Mouse (Mus musculus) cerebellum, adult 2 months (tissue): ENCODE data around the gene Rasal2.

Experiments
- CTCF ChIP-seq: fragments of 200-500 bp; IDR thresholded peaks from 2 replicates; pipeline ENCODE4 v1.5.1; 2011; ENCODE audit warnings: low read depth, mild to moderate bottlenecking, control low read depth, low read length, moderate library complexity, borderline replicate concordance; ENCODE audit not compliant: insufficient read depth
- POLR2A ChIP-seq: fragments of 200-500 bp; IDR thresholded peaks from 2 replicates; pipeline ENCODE4 v1.6.1; 2011; ENCODE audit warnings: low read length, control low read depth, borderline replicate concordance; ENCODE audit not compliant: insufficient read depth

DNA sequence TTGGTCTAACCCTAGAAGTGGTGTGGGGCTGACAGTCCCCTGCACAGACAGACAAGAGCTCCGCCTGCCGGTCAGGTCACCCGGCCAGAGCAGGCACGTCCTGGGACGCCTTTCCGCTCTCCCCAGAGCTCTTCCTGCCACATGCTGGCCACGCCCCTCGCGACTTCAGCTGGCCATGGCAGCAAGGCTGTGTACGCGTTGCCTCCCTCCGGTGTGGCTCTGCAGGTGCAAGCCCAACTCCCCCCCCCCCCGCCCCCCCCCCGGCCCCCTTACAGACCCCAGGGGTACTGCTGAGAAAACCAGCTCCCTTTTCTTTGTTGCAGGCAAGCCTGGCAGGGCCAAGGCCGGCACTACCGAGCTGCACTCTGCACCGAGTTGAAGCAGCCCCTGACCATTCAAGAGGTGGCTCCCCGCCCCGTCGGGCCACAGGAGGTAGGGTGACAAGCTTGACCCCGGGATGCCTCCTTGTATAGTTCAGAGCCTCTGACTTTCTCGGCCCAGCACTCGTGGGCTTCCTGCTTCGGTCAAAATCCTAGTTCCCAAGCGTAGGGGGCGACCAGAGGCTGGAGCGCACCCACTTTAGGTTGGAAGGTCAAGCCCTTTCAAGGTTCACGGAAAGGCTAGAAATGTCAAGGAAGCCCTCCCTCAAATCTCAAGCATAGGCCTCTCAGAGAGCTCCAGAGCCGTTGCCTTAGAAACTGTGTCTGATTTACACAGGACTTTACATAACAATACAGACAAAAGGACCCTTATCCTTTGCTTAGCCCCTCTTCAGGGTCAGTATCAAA is 46.2 kb upstream of the Rasal2 start, which contains the start of gene Cryzl2:
- TF ChIP-seq CTCF (peak; percentile 22; the same call in 1 of the 2 replicates), POLR2A (no peak)
